Mouse (Mus musculus): ENCODE measurements at regions not wholly inside any gene's neighbourhood (a gene's known extent, or its start where the extent isn't known, plus 50 kb on each side); places are given as distances from the start of the nearest gene placed in this dataset.

DNA sequence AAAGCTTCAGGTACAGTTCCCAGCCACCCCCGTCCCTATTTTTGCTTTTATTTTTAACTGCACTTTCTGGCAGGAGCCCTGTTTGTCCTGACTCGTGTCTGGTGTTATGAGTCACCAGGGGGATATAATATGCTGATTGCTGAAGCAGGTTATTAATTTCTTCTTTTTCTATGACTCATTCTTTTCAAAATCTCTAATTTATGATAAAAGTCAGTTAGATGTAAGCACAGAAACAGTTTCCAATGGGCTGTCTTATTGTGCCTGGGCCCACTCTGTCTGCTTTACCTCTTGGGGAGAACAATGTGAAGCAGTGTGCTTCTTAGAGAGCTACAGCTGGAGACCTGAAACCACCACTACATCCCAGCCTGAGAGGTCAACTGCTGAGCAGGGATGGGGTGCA, 153.5 kb upstream of the Trib2 start:
- TF ChIP-seq POLR2A (IDR thresholded peaks at IDR 0.05; ENCODE audit: low read depth, low read length) (no peak), CTCF (IDR thresholded peaks at IDR 0.05; ENCODE audit: borderline replicate concordance, insufficient read depth, low read length) (no peak)
